Mouse (Mus musculus) liver, embryonic 16.5 days (tissue): ENCODE measurements at regions not wholly inside any gene's neighbourhood (a gene's known extent, or its start where the extent isn't known, plus 50 kb on each side); places are given as distances from the start of the nearest gene placed in this dataset.

ENCODE experiments used
- ATAC-seq: fragments of 200-750 bp; cut with Nextera tagmentation; 2 replicates; pipeline ENCODE4 v1.8.0; 2017; ENCODE audit warnings: low read depth, mild to moderate bottlenecking, moderate number of reproducible peaks, moderate library complexity
- H3K27ac ChIP-seq: fragments of 300-500 bp; sonication (generic); 2 replicates; pipeline ENCODE4 v1.5.1; 2014; ENCODE audit warnings: mild to moderate bottlenecking, low read length
- H3K27me3 ChIP-seq: fragments of 300-500 bp; sonication (generic); 2 replicates; pipeline ENCODE4 v1.6.1; 2014; ENCODE audit warnings: low read depth, low read length, mixed read lengths; ENCODE audit not compliant: control insufficient read depth, insufficient read depth
- H3K36me3 ChIP-seq: fragments of 300-500 bp; sonication (generic); 2 replicates; pipeline ENCODE4 v1.6.1; 2014; ENCODE audit warnings: mild to moderate bottlenecking; ENCODE audit not compliant: control insufficient read depth, insufficient read depth
- H3K4me1 ChIP-seq: fragments of 300-500 bp; sonication (generic); 2 replicates; pipeline ENCODE4 v1.6.1; 2014; ENCODE audit warnings: low read depth, low read length, mixed read lengths; ENCODE audit not compliant: control insufficient read depth
- H3K4me2 ChIP-seq: fragments of 300-500 bp; sonication (generic); 2 replicates; pipeline ENCODE4 v1.6.1; 2014; ENCODE audit warnings: low read depth, low read length, mixed read lengths
- H3K4me3 ChIP-seq: fragments of 300-500 bp; sonication (generic); 2 replicates; pipeline ENCODE4 v1.5.1; 2014; ENCODE audit warnings: low read depth, mild to moderate bottlenecking, low read length
- H3K9ac ChIP-seq: fragments of 300-500 bp; sonication (generic); 2 replicates; pipeline ENCODE4 v1.6.1; 2014; ENCODE audit warnings: low read depth, low read length
- H3K9me3 ChIP-seq: fragments of 300-500 bp; sonication (generic); replicated peaks from 2 replicates; pipeline ENCODE4 v1.6.1; 2016; ENCODE audit warnings: low read length; ENCODE audit not compliant: control insufficient read depth
- WGBS: fragments of 180-500 bp; shearing (Covaris S2); extraction: QIAGEN DNeasy Blood & Tissue Kit; methylation state at CpG from one replicate; pipeline ENCODE4 v1.1.7; 2014; ENCODE audit not compliant: insufficient replicate concordance; 5-methylcytosine and 5-hydroxymethylcytosine counted together

DNA sequence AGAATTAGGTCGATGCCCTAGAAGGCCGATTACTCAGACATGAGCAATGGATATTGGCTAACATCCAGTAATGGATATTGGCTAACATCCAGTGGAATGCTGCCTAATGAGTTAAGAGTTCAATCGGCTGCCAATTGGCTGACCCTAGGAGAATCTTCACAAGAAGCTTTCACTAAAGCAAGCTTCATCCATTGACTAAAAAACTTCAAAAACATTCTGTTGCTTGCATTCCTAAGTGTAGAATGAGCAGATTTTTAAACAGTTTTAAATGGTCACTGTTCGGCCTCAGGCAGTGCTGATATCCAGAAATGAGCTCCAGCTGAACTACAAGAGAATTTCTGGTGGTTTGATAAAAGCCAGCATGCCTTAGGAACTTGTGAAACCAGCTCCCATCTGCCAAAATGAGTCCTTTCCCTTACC, 56.8 kb upstream of the Cenpe start:
- no peaks in the 10 kb centered on the region for H3K27me3 ChIP-seq
- no peak overlapping the region for H3K27ac ChIP-seq
- H3K9me3 ChIP-seq, result no peaks in the 10 kb centered on the region
- peak; percentile 32; the same call in 1 of the 2 replicates for ATAC-seq
- H3K4me2 ChIP-seq, result no peak overlapping the region
- no peak overlapping the region for H3K4me3 ChIP-seq
- no peaks in the 10 kb centered on the region for H3K4me1 ChIP-seq
- H3K9ac ChIP-seq, result no peak overlapping the region
- WGBS, result 62% methylated on average over 4 of the region's 4 CpGs
- no peaks in the 10 kb centered on the region for H3K36me3 ChIP-seq
